Mouse (Mus musculus): ENCODE measurements at regions not wholly inside any gene's neighbourhood (a gene's known extent, or its start where the extent isn't known, plus 50 kb on each side); places are given as distances from the start of the nearest gene placed in this dataset.
"Not testable (repeated sequence)": the region's sequence is repeated elsewhere in the genome, so short reads cannot be mapped to it uniquely, and the experiment has no call there.

- no peak for DNase-seq
These were observed 187.2 kb upstream of the Tsc22d2 start for GRCm38 (mm10) chr3:58227322-58227627.

GRCm38 (mm10) chr3:58228189-58228588 lies 186.3 kb upstream of the Tsc22d2 start:
- no peak for DNase-seq

- DNase-seq, result no peak
These were observed 182.8 kb upstream of the Tsc22d2 start for GRCm38 (mm10) chr3:58231746-58232145.

- DNase-seq, result no peak
These were observed 181.2 kb upstream of the Tsc22d2 start for GRCm38 (mm10) chr3:58233296-58233695.

GRCm38 (mm10) chr3:58234846-58235630 lies 179.5 kb upstream of the Tsc22d2 start:
- DNase-seq, result no peak

- DNase-seq, result no peak
These were observed 176.4 kb upstream of the Tsc22d2 start for GRCm38 (mm10) chr3:58238111-58238510.

GRCm38 (mm10) chr3:58240775-58241174 lies 173.7 kb upstream of the Tsc22d2 start:
- no peak for DNase-seq

GRCm38 (mm10) chr3:58245361-58245760 lies 169.2 kb upstream of the Tsc22d2 start:
- DNase-seq, result no peak

GRCm38 (mm10) chr3:58247989-58248388 lies 166.5 kb upstream of the Tsc22d2 start:
- DNase-seq, result no peak

GRCm38 (mm10) chr3:58253942-58254341 lies 160.6 kb upstream of the Tsc22d2 start:
- peak; percentile 15 for DNase-seq

GRCm38 (mm10) chr3:58267606-58268325 lies 146.7 kb upstream of the Tsc22d2 start:
- no peak for DNase-seq

GRCm38 (mm10) chr3:58271441-58271840 lies 143.1 kb upstream of the Tsc22d2 start:
- not testable (repeated sequence) for DNase-seq

- no peak for DNase-seq
These were observed 133.2 kb upstream of the Tsc22d2 start for GRCm38 (mm10) chr3:58281291-58281690.

- not testable (repeated sequence) for DNase-seq
These were observed 130.1 kb upstream of the Tsc22d2 start for GRCm38 (mm10) chr3:58284371-58284770.

- DNase-seq, result no peak
These were observed 118.7 kb upstream of the Tsc22d2 start for GRCm38 (mm10) chr3:58295810-58296209.

GRCm38 (mm10) chr3:58300213-58300612 lies 114.3 kb upstream of the Tsc22d2 start:
- no peak for DNase-seq

GRCm38 (mm10) chr3:58300801-58301485 lies 113.6 kb upstream of the Tsc22d2 start:
- no peak for DNase-seq

GRCm38 (mm10) chr3:58302322-58302721 lies 112.2 kb upstream of the Tsc22d2 start:
- no peak for DNase-seq

GRCm38 (mm10) chr3:58303746-58304145 lies 110.8 kb upstream of the Tsc22d2 start:
- DNase-seq, result no peak

GRCm38 (mm10) chr3:58309601-58310000 lies 104.9 kb upstream of the Tsc22d2 start:
- peak; percentile 28 for DNase-seq

- no peak for DNase-seq
These were observed 104.1 kb upstream of the Tsc22d2 start for GRCm38 (mm10) chr3:58310390-58310789.

- no peak for DNase-seq
These were observed 103.3 kb upstream of the Tsc22d2 start for GRCm38 (mm10) chr3:58311104-58311685.

GRCm38 (mm10) chr3:58312623-58313022 lies 101.9 kb upstream of the Tsc22d2 start:
- no peak for DNase-seq

Measured in heart, postnatal 4 days (tissue).